Mouse (Mus musculus): ENCODE measurements around the gene Gm4881.

DNA sequence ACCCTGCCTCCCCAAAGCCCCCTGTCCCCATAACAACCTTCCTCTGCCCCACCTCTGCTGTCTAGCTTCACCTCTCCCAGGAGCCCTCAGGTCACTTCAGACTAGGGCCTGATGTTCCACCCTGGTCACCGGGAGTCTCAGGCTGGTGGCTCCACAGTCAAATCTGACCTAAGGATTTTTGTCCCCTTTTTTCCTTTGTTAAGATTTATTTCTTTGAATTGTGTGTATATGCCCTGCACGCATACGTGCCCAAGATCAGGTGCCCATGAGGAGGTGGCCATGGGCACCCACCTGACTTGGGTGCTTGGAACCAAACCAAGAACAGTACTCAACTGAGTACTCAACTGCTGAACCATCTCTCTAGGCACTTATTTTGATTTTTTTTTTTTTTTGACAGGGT is 26.0 kb upstream of the Gm4881 start:
- TF ChIP-seq CTCF (IDR thresholded peaks at IDR 0.05 in 2 of 3, conservative IDR thresholded peaks at IDR 0.05 in 1 of 3; ENCODE audit: control insufficient read depth in 1 of 3, insufficient read depth in 1 of 3, low read depth in 2 of 3, low read length in 3 of 3, poor library complexity in 1 of 3, severe bottlenecking in 1 of 3), result no peak
- TF ChIP-seq RAD21 (IDR thresholded peaks at IDR 0.05; ENCODE audit: low read depth, low read length), result no peak
